Mouse (Mus musculus) gastrocnemius, postnatal 4 days (tissue): ENCODE measurements around the gene Mfsd11. TPM values are rescaled to one million over a fixed set of nuclear protein-coding genes. Genes with fewer than 3 reads are reported as not detected.
A peak's percentile ranks its signal among the peaks of the same experiment; 100 is the strongest.
"Not testable (repeated sequence)": the region's sequence is repeated elsewhere in the genome, so short reads cannot be mapped to it uniquely, and the experiment has no call there.

ENCODE experiments used
- DNase-seq, 2 experiments: peaks; one replicate each; pipeline ENCODE4 v3.0.0; 2021 to 2022; ENCODE audit warnings: low spot score in 2 of 2, mixed read lengths in 2 of 2
- total RNA-seq, 2 experiments: library from RNA; stranded (reverse); gene quantifications; 2 replicates each; pipeline ENCODE4 v1.2.3; 2021

Mfsd11 gene
- total RNA-seq, 2 experiments from 2014 or later: 42.8 to 43.1 TPM

DNA sequence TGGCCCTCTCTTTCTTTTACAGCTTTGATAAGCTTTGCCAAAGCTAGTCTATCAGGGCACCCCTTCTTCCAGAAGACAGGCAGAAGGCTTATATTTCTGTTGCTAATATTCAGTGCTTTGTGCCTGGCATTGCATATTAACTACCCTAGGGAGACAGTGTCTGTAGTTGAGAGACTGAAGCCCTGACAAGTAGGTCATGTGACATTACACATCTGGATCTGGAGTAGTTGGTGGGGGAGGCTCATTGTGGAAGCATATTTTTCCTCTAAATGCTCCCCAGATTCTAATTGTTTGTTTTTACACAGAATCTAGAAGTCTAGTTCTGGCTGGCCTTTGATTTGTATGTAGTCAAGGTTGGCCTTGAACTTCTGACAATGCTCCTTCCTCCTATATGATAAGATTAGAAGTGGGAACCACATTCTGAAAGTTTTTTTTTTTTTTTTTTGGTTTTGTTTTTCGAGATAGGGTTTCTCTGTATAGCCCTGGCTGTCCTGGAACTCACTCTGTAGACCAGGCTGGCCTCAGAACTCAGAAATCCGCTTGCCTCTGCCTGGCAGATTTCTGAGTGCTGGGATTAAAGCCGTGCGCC is 5.6 kb upstream of the Mfsd11 start:
- no peak for DNase-seq

DNA sequence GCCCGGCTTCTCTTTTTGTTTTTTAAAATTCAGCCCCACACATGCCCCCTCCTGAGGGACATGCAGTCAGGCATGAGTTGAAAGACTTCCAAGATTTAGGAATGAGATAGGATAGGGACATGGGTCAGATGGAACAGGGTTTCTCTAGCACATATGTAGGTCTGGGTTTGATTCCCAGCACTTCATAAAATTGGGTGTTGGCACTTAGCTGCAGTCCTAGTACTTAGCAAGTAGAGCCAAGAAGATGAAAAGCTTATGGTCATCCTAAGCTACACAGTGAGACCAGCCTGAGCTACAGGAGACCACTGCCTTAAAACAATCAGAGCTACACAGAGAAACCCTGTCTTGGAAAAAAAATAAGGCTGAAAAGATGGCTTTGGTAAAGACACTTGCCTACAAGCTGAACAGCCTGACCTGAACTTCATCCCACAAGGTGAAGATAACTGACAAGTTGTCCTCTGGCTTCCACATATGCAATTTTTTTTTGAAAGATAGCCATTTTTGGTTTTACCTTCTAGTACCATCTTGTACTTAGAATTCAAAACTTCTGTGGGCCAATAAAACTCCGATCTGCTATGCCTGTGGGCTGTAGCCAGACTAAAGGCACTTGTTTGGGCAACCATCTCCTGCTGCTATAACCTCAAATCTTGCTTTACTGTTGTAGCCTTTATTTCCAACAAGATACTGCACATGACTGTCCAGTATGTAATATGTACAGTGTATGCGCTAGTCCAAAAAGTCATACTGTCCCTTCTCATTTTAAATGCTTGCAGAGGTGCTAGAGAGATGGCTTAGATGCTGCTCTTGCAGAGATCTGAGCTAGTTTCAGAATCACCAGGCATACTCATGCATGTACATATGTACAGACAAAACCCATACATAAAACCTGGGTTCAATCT is 4.8 kb upstream of the Mfsd11 start:
- no peak for DNase-seq

DNA sequence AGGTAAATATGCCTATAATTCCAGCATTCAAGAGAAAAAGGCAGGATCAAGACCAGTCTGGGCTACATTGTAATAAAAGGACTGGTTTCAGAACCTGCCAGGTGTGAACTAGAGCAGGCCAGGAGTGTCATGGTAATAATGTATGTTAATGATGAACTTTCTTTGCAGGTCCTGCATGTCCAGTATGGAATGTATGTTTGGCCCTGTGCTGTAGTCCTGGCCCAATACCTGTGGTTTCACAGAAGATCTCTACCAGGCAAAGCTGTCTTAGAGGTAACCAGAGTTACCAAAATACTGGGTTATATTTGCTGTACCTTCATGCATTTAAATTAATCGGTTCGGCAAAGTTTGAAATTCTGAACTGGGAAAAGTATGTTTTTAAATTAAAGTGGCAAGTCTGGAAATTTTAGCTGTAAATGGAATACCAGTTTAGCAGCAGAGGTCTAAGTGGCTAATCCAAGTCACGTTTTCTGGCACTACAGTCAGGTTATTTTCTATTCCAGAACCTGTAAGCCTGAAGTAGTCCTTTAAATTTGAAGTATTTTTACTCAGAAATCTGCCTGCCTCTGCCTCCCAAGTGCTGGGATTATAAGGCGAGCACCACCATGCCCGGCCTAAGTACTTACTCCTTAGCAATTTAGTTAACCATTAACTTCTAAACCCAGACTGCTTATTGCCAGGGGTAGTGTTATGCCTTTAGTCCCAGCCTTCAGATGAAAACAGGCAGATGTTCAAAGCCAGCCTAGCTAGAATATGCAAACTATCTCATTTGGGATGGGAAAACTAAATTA is 4.0 kb upstream of the Mfsd11 start:
- no peak for DNase-seq

DNA sequence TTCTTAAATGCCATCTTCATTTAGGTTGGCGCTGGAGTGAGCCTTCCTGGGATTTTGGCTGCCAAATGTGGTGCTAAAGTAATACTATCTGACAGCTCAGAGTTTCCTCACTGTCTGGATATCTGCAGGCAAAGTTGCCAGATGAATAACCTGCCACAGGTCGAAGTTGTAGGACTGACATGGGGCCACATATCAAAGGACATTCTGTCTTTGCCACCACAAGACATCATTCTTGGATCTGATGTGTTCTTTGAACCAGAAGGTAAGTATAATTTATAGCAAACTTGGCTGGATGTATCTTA is 3.4 kb upstream of the Mfsd11 start:
- not testable (repeated sequence) for DNase-seq

DNA sequence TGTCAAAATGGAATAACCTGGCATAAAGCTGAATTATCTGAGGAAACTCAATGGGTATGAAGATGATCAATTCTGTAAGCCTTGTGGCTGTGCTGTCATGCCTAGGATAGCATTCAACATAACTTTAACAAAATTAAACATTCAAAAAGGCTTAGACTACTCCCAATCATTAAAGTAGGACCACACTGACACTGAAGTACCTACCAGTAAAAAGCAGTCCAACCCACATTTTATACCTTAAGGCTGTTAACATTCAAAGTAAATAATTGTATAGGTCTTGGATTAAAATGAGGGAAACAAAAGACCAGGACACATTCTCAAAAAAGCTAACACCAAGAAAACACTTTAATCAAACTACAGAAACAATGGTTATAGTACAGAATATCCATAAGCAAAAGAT is 2.7 kb upstream of the Mfsd11 start:
- no peak for DNase-seq

DNA sequence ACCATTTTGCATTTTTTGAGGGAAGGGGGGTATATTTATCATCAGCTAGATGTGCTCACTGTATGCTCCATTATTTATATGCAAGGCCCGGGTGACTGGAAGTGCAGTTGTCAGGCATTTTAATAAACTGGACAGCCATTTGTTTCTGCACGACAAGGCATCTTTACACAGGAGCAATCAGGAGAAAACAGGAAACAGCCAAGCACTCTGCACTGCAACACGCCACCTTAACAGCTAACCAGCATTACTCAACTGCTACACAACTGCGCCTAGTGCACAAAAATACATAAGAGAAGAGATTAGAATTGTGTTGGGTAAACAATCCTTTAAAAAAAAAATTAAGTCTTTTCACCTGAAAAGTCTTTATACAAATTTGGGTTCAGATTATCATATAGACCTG is 2.2 kb upstream of the Mfsd11 start:
- no peak for DNase-seq

DNA sequence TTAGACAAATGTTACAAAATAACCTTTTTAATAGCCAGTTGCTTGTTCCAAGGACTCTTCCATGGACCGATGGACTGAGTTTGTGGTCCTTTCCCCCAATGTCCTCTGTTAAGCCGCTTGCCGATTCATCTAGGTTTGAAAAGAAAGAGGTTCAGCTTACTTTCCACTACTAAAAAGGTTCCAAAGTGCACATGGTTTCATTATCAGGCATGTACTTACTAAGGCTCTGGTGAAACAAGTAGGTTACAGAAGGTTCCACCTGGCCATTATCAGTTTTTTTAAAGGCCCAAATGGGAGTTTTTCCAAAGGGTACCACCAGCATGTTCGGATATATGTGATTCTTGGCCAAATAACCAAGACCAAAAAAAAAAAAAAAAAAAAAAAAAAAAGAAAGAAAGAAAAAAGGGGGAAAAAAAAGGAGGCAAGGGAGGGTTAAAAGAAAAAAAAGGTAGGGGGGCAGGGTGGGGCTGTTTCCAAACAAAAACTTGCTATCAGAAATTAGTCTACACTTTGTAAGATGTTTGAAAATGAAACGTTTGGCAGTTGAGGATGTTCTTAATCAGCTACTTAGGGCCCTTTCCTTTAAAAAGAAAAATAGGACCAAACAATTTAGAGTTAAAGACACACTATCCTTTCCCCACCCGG is 1.3 kb upstream of the Mfsd11 start:
- DNase-seq: no peak

DNA sequence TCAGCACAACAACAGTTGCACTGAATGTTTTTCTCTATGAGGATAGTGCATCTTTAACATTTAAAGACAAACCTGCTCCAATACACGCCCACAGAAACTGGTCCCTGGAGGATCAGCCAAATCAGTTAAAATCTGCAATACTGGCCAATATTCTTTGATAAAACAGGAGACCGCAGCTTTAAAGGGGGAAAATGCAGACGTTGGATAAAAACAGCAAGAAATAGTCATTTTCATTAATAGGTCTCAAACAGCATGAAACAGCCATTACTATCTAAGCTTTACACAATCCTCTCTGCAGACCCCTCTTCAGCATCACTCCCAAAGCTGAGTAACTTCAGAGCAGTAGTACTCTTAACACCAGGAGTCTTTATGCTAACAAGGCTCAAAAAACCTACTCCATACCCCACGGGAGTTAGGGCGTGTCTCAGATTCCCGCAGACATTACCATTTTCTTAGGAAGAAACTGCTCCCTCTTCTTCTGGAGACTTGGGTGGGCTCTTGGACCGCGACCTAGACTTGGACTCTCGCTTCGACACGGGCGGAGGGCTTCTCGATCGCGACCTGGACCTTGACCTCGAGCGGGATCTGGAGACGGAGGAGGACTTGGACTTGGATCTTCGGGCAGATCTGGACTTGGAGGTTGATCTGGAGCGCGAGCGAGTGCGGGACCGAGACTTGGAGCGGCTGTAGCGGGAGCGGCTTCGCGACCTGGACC is 507 bp upstream of the Mfsd11 start:
- DNase-seq: no peak

DNA sequence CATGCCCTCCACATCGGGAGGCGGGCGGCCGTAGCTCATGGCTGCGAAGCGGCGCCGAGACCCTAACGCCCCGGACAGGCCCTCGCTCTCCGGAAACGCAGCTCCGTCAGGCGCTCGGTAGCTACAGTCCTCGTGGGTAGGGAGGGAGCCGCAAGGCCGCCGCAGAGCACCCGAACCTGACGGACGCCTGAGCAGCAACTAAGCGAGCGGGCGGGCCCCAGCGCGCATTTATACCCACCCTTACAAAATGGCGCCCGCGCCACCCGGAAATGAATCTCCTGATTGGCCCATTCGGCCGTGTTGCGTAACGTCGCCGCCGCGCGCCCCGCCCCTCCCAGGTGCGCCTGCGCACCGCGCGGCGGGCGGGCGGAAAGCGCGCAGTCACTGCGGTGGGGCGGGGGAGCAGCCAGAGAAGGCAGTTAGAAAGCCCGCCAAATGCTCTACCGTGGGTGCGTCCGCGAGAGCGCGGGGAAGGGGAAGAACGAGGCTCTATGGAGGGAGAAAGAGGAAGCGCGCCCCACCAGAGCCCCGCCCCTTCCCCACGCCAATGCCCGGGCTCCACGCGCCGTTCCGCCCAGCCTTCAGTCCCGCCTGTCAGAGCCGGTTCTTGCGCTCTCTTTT is 761 bp downstream of the Mfsd11 start, which contains the start of gene Srsf2:
Srsf2 (minus strand) TSS at position 204 of the 621 bp plus-strand sequence.
- DNase-seq: peak; percentile 96 to 98

DNA sequence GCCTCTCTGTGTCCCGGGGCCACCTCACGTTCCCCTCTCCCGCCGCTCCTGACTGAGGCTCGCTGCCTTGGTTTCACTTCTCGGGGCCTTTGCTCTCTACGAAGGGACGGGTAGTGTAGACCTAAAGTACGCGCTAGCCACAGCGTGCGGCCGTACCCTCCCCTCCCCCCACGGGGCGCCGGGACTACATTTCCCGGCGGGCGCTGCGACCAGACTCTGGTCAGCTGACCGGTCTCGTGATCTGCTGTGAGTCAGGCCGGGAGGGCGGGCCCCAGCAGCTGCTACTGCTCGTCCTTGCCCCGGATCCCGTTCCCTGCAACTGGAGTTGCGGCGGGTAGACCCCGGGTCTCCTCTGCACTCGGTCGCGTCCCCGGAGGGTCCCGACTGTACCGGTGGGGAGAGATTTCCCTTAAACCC is 1.3 kb downstream of the Mfsd11 start:
- peak; percentile 97 to 98 for DNase-seq

DNA sequence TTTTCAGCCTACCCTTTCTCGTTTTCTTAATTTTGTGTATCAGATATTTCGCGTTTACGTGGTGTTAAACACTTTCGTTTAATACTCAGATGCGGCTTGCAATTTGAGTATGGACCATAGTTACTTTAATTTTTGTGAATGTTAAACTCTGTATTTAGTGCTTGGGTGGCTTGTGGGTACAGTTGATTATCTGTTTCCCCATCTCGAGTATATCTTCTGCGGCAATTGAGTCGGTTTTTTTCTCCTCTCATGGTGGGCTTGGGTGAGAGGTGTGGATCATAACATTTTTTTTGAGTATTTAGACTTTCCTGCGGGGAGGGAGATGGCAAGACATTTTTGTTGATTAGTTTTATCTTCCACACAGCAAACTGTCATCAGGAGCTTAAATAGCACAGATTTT is 2.0 kb downstream of the Mfsd11 start:
- no peak for DNase-seq

DNA sequence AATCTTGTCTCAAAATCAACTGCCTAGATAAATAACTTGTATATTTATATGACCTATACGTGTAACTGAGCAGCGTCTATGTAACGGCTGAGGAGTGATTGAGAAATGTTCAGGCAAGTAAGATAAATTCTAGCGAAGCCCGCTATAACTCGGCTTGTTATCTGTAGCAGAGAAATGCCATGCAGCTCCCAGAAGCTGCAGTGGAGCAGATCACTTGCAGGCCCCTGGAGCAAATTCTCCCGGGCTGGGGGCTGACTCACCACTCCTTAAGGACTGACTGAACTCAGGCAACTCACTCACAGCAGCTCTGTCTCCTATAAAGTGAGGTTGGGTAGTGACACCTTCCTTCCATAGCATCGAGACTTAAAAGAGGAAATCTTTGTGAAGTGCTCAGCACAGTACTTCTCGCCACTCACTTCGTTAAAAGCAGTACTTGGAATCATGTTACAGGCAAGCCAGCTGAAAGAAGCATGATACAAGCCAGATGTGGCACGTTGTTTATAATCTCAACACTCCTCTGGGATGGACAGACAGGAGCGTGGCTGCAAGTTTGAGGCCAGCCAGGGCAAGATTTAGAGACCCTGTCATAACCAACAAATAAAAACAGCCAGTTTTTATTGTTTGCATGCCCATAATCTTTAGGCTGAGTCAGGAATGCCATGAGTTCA is 5.1 kb downstream of the Mfsd11 start:
- DNase-seq: no peak

DNA sequence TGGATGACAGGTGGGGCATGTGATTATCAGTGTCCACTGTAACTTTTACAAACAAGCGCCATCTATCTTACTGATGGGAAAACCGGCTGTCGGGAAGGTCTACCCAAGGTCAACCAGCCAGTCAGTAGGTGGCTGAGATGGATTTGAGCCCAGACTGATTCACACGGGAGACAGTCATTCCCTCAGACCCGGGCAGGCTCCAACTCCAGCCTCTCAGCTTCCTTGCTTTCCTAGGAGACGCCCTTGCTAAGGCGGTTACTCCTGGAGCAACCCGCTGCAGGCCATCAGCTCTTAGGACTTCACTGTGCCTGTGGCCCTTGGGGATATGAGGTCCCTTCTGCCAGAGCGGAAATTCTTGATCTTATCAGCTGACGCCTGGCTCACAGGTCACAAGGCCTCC is 12.2 kb downstream of the Mfsd11 start:
- no peak for DNase-seq

DNA sequence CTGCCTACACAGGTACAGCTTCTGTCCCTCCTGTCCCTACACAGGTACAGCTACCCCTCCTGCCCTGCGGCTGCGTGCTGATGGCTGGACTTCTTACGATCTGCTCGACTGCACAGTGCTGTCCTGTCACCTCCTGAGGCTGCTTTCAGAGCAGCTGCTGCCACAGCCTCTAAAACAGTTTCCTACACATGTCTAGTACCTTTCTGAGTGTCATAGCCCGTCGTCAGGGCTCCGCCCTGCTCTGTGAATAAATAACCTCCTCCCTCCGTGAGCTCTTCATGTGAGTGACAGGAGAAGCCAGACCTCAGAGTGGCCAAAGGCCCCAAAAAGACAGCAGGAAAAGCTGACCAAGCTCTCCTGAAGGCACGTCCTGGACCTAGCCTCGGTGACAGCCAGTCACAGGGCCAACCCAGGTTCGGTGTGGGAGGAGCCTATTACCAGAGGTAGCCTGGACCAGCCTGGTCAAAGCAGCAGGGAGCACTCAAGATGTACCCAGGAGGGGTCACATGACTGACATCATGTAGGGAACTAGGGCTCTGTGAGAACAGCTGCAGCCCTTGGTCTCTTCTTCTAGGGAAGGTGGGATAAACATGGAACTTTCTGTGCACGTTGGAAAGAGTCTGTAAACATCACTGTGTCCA is 13.8 kb downstream of the Mfsd11 start:
- no peak for DNase-seq

DNA sequence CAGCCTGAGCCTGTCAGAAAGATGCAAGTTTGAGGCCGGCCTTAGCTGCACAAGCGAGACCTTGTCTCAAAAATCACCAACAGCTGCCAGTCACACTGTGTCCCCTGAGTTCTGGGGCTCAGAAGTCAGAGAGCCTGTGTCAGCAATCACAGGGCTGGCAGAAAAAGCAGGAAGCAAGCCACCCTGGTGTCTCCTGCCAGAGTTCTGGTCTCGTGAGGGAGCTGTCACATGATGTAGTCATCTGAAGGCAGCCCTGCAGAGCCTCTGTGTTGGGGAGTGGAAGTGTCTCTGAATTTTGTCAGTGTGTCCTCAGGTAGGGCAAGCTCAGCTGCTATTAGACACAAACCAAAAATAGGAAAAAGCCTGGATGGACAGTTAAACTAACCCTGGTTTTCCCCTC is 15.9 kb downstream of the Mfsd11 start:
- peak in 1 of 2 experiments; percentile 29 for DNase-seq

DNA sequence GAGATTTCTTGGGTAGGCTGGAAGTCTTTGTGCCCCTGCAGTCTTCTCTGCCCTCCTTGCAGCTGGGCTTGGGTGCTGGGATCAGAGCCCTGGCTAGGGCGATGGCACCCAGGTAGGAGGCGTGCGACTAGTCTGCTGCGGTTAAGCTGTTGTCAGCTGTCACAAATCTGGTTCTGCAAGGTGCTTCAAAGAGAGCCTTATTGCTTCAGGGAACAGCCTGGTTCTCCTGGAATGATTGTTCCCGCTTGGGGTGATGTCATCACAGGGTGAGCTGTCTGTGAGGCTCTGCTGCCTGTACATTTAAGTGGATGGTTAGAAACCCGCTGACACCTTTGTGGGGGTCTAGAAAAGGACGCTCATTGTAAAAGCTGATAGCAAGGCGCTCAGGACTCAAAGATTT is 17.0 kb downstream of the Mfsd11 start:
- DNase-seq: no peak

DNA sequence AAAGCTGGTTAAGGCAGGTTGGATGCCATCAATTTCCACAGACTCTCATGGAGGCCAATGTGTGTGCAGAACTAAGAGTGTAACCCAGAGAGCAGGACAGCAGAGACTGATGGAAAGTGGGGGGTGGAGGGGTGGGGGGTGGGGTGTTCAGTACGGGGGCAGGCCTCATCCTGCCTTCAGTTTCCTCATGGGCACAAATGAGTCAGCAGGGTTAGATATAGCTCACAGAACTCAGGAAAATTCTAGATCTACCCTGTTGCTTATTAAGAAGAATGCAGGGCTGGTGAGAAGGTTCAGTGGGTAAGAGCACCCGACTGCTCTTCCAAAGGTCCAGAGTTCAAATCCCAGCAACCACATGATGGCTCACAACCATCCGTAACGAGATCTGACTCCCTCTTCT is 17.4 kb downstream of the Mfsd11 start:
- no peak for DNase-seq

DNA sequence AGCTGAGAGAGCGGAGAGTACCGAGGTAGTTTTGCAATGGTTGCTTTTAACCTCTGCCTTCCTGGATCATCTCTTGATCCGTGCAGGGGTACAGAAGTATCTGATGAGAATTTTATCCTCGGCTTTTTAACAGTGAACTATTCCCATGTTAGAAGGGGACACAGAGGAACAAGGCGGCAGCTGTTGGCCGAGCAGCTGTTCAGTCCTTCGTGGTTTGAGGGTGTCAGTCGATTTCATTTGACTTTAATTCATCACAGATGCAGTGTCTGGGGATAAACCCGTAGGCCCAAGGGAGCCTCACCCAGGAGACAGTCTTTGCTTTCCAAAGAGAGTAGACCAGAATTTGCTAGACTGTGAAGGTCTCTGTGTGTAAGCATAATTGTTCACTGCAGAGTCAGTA is 19.3 kb downstream of the Mfsd11 start:
- DNase-seq: no peak

DNA sequence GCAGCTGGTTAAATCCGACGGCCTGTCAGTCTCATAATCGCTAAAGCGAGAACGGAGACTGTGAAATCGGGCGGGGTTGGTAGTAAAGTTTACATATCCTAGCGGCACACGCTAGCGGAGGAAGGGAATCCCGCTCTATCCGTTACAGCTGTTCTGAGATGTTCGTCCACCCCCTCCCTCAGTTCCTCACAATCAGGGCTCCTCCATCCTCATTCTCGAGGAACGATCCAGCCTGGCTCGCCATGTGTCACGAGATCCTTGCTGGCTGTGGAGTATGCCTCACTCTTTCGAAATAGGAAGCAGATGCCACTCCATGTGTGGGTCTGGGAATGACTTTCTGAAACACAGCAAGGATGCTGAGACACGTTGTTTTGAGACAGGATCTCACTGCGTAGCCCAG is 21.7 kb downstream of the Mfsd11 start:
- DNase-seq: peak in 1 of 2 experiments; percentile 27
